Mouse (Mus musculus) limb, embryonic 14.5 days (tissue): ENCODE results near the gene Igfbp6. TPM values are rescaled to one million over a fixed set of nuclear protein-coding genes. Genes with fewer than 3 reads are reported as not detected.
A peak's percentile ranks its signal among the peaks of the same experiment; 100 is the strongest.

Experiments used
- ATAC-seq: fragments of 200-750 bp; cut with Nextera tagmentation; 2 replicates; pipeline ENCODE4 v1.8.0; 2017; ENCODE audit warnings: low read depth, moderate number of reproducible peaks, moderate TSS enrichment; ENCODE audit not compliant: low FRiP score
- DNase-seq: peaks from one replicate; pipeline ENCODE4 v3.0.0-alpha.2; 2015; ENCODE audit warnings: low spot score
- H3K27ac ChIP-seq: fragments of 300-500 bp; sonication (generic); replicated peaks from 2 replicates; pipeline ENCODE4 v1.5.1; 2014; ENCODE audit warnings: low read depth, mild to moderate bottlenecking, low read length, moderate library complexity, mixed read lengths
- H3K27me3 ChIP-seq: fragments of 300-500 bp; sonication (generic); 2 replicates; pipeline ENCODE4 v1.6.1; 2014; ENCODE audit warnings: low read length, mixed read lengths; ENCODE audit not compliant: control insufficient read depth, insufficient read depth
- H3K36me3 ChIP-seq: fragments of 300-500 bp; sonication (generic); 2 replicates; pipeline ENCODE4 v1.6.1; 2014; ENCODE audit warnings: mild to moderate bottlenecking, low read length, moderate library complexity, mixed read lengths; ENCODE audit not compliant: control insufficient read depth, insufficient read depth
- H3K4me1 ChIP-seq: fragments of 300-500 bp; sonication (generic); 2 replicates; pipeline ENCODE4 v1.6.1; 2014; ENCODE audit warnings: antibody characterized with exemption, low read length, mixed read lengths; ENCODE audit not compliant: control insufficient read depth, insufficient read depth
- H3K4me2 ChIP-seq: fragments of 300-500 bp; sonication (generic); replicated peaks from 2 replicates; pipeline ENCODE4 v1.6.1; 2014; ENCODE audit warnings: low read depth, mild to moderate bottlenecking, low read length, moderate library complexity; ENCODE audit not compliant: severe bottlenecking
- H3K4me3 ChIP-seq: fragments of 300-500 bp; sonication (generic); replicated peaks from 2 replicates; pipeline ENCODE4 v1.5.1; 2014; ENCODE audit warnings: low read length
- H3K9ac ChIP-seq: fragments of 300-500 bp; sonication (generic); 2 replicates; pipeline ENCODE4 v1.6.1; 2014; ENCODE audit warnings: mild to moderate bottlenecking, low read depth, low read length, moderate library complexity; ENCODE audit not compliant: severe bottlenecking
- H3K9me3 ChIP-seq: fragments of 300-500 bp; sonication (generic); 2 replicates; pipeline ENCODE4 v1.6.1; 2016; ENCODE audit warnings: low read length; ENCODE audit not compliant: control insufficient read depth
- POLR2A ChIP-seq: fragments of 200-500 bp; IDR thresholded peaks from 2 replicates; pipeline ENCODE4 v1.8.0; 2012; ENCODE audit warnings: inconsistent platforms, mild to moderate bottlenecking, moderate library complexity, borderline replicate concordance; ENCODE audit not compliant: insufficient read depth, insufficient read length; ENCODE audit errors: extremely low read depth
- WGBS: fragments of 180-500 bp; shearing (Covaris S2); extraction: QIAGEN DNeasy Blood & Tissue Kit; methylation state at CpG from one replicate; pipeline ENCODE4 v1.1.7; 2014; 5-methylcytosine and 5-hydroxymethylcytosine counted together
- polyA plus RNA-seq, 2 experiments: library from polyadenylated mRNA; depleted of rRNA in 1 of 2; stranded (reverse) in 1 of 2; unstranded in 1 of 2; fragments of >200 nt; fragmentation: Nextera tagmentation in 1 of 2; extraction: Ambion mirVana in 1 of 2; gene quantifications; 2 replicates each; pipeline versions ENCODE4 v1.2.1 to v1.2.3; 2012 to 2014

Igfbp6 gene
- polyA plus RNA-seq, 2 experiments: 8.1 to 11.7 TPM

GRCm38 (mm10) chr15:102099771-102100160 is 44.4 kb upstream of the Igfbp6 start:
- Histone ChIP-seq H3K4me1 (peaks cover 62% of the 10 kb centered on the region), H3K27me3 (no peaks in the 10 kb centered on the region), H3K4me2 (peak overlapping the region; percentile 78), H3K9me3 (no peaks in the 10 kb centered on the region), H3K36me3 (peaks cover 34% of the 10 kb centered on the region), H3K9ac (peak overlapping the region; percentile 65), H3K27ac (peak overlapping the region; percentile 97), H3K4me3 (peak overlapping the region; percentile 59)
- DNase-seq (no peak), ATAC-seq (no peak)
- TF ChIP-seq POLR2A: no peak
- 22% methylated on average over 8 of the region's 8 CpGs for WGBS

DNA sequence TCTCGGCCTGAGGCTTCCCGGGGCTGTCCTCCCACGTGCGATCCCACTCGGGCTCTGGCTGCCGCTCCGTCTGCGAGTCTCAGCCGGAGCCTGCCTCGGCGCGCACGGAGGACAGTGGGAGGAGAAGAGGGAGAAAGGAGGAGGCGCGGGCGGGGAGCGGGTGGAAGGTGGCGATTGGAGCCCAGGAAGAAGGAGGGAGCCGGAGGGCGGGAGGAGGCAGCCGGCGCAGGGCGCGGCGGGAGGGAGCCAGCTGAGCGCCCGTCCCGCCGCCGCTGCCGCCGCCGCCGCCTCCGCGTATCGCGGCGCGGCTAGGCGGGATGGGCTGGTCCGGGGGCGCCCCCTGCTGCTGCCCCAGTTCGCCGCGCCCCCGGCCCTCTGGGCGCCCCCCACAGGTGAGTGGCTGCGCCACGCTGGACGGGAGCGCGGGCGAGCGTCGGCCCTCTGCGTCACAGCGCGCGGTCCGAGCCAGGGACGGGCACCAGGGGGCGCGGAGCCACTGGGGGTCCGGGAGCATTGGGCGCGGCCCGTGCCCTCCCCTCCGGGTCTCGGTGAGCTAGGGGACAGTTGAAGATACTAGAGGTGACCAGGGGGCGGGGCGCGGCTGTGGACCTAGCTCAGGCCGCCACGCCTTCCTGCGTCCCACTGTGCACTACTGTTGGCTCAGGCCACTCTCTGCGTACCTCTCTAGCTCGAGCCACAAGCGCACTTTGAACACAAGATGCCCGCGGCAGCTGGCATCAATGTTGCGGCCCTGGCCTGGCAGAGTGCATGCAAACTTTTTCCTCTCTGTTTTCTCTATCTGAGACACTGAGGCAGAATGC is 43.8 kb upstream of the Igfbp6 start, which contains the start of gene Tns2:
TSS of gene Tns2 (plus strand) at position 253 of the 821 bp plus-strand sequence.
- H3K27ac ChIP-seq: peak within 1 kb of the TSS; percentile 97
- ATAC-seq: peak; percentile 65
- H3K4me3 ChIP-seq: peak within 1 kb of the TSS; percentile 59
- TF ChIP-seq POLR2A: 0 out of 2 replicates have a peak, but pooled peaks have one; percentile 61
- peaks cover 68% of the 10 kb centered on the region for H3K4me1 ChIP-seq
- H3K4me2 ChIP-seq: peak within 1 kb of the TSS; percentile 78
- DNase-seq: peak; percentile 84
- no peaks in the 10 kb centered on the region for H3K27me3 ChIP-seq
- peaks cover 31% of the 10 kb centered on the region for H3K36me3 ChIP-seq
- H3K9me3 ChIP-seq: no peaks in the 10 kb centered on the region
- H3K9ac ChIP-seq: peak within 1 kb of the TSS; percentile 65
- under 1% methylated on average over 29 of the region's 82 CpGs for WGBS

DNA sequence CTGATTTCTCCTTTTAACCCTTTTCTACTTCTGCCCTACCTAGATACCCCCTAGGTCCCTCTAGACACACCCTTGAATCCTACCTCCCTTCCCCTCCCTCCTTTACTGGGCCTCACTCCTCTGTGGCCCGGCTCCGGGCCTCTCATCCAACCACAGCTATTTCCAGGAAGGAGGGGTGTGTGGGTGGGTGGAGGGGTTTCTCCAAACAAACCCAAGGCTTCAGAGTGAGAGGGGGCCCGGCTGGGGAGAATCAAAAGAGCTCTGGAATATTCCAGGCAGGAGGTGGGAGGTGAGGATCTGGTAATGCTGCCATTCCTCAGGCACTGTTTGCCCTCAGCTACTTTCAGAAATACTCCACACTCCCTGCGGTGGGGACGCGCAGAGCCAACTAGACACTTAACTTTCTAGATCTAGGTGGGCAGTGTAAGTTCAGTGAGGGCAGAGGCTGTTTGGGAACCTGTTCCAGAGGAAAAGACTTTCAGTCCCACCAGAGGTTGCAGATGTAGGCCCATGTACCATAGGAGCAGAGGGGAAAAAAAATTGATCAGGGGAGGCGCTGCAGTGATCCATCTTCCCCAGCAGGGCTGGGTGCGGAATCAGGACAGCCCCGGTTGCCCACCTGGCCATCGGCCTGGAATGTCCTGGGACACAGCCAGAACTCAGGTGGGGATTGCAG is 43.0 kb upstream of the Igfbp6 start:
- H3K4me2 ChIP-seq: peak overlapping the region; percentile 78
- ATAC-seq (peak; percentile 39), DNase-seq (peak; percentile 71)
- peaks cover 24% of the 10 kb centered on the region for H3K36me3 ChIP-seq
- H3K9me3 ChIP-seq: no peaks in the 10 kb centered on the region
- H3K9ac ChIP-seq: peak overlapping the region; percentile 65
- 15% methylated on average over 10 of the region's 10 CpGs for WGBS
- peak overlapping the region; percentile 59 for H3K4me3 ChIP-seq
- H3K27ac ChIP-seq: peak overlapping the region; percentile 97
- H3K4me1 ChIP-seq: peaks cover 71% of the 10 kb centered on the region
- H3K27me3 ChIP-seq: no peaks in the 10 kb centered on the region
- TF ChIP-seq POLR2A: no peak

- peaks cover 74% of the 10 kb centered on the region for H3K4me1 ChIP-seq
- peaks cover 24% of the 10 kb centered on the region for H3K36me3 ChIP-seq
- no peak for TF ChIP-seq POLR2A
- H3K4me2 ChIP-seq: peak overlapping the region; percentile 78
- no peaks in the 10 kb centered on the region for H3K27me3 ChIP-seq
- ATAC-seq (no peak), DNase-seq (peak; percentile 41)
- peak overlapping the region; percentile 65 for H3K9ac ChIP-seq
- H3K4me3 ChIP-seq: peak overlapping the region; percentile 59
- H3K9me3 ChIP-seq: no peaks in the 10 kb centered on the region
- 29% methylated on average over 11 of the region's 11 CpGs for WGBS
- peak overlapping the region; percentile 97 for H3K27ac ChIP-seq
Measured at GRCm38 (mm10) chr15:102101672-102102541, 42.3 kb upstream of the Igfbp6 start.

DNA sequence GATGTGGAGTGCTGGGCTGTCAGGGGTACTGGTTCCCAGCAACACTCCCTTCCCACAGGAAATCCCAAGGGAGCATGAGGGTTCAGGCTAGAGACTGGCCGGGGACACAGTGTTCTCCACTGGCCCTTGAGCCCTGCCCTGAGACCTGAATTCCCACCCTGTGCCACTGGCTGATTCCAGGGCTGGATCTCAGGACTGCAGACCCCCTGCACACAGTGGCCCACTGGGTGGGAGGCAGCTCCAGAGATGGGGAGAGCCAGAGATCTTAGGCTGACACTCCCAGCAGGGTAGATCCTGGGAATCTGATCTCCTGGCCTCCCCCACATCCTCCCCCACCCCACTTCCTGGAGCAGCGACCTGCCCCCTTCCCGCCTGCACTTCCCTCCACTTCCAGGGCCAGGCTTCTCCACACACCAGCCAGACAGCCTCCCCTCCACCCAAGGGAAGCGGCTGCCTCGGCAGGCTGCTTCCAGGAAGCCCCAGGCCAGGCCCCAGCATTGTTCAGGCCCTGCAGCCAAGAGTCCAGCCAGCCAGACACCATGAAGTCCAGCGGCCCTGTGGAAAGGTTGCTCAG is 41.5 kb upstream of the Igfbp6 start:
- 14% methylated on average over 6 of the region's 6 CpGs for WGBS
- peak overlapping the region; percentile 97 for H3K27ac ChIP-seq
- H3K27me3 ChIP-seq: no peaks in the 10 kb centered on the region
- no peaks in the 10 kb centered on the region for H3K9me3 ChIP-seq
- peak overlapping the region; percentile 78 for H3K4me2 ChIP-seq
- DNase-seq: peak; percentile 44
- H3K4me3 ChIP-seq: peak overlapping the region; percentile 59
- H3K9ac ChIP-seq: peak overlapping the region; percentile 64
- no peak for ATAC-seq
- H3K36me3 ChIP-seq: peaks cover 25% of the 10 kb centered on the region
- TF ChIP-seq POLR2A: no peak
- H3K4me1 ChIP-seq: peaks cover 70% of the 10 kb centered on the region
